ENCODE assay signal across 8 mouse cellular contexts in the genomic region with DNA sequence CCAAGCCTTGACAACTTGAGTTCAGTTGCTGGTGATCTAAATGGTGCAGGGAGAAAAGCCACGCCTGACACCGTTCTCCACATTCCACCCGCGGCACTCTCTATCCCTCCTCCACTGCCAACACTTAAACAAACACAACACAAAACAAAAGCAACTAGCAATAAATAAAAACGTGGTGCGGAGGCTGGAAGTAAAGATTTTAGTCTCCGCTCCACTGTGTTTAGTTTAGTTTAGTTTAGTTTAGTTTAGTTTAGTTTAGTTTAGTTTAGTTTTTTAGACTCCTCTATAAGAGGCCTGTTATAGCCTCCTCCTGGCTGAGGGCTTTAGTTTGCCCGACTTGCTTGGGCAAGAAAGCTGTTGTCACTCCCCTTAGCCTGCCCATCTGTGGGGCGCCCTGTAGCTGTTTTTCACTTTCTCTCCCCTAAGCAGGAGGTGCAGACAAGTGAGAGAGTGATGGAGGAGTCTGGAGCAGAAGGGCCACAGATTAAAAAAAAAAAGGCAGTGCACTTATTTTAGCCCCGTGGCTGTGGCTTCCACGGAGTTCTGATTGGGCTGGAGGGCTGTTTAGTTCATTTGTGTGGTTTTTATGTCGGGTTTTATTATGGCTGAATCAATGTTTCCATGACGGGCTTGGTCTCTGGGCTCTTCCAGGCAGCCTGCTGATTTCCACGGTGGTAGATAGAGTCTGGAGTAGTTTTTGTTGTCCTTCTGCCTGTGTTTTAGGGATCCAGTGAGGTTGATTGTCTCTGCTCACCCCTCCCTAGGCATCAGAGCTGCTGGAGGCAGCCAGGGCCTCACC. TPM values are rescaled to one million over a fixed set of nuclear protein-coding genes. Genes with fewer than 3 reads are reported as not detected.
DNase-seq lines count a peak whose midpoint lies in the region; ATAC-seq and TF ChIP-seq lines count a peak whose summit lies in the region.

No protein-coding gene starts in this region.

- H3K36me3 ChIP-seq in kidney, embryonic 14.5 days (ENCODE audit: control insufficient read depth, insufficient read depth, low read length) = no peaks in the 10 kb centered on the region
- peaks cover 5% of the 10 kb centered on the region; the same call in 1 of the 2 replicates for H3K36me3 ChIP-seq in embryonic facial prominence, embryonic 13.5 days
- H3K36me3 ChIP-seq in myocyte (ENCODE audit: control insufficient read depth, insufficient read depth) = no peaks in the 10 kb centered on the region

- peaks cover 3% of the 10 kb centered on the region; the same call in 1 of the 2 replicates for H3K4me1 ChIP-seq in kidney, embryonic 14.5 days (ENCODE audit: control insufficient read depth, insufficient read depth, low read length)
- H3K4me1 ChIP-seq in embryonic facial prominence, embryonic 13.5 days = peaks cover 35% of the 10 kb centered on the region

- peak overlapping the region; percentile 69 for H3K4me2 ChIP-seq in kidney, embryonic 14.5 days (replicated peaks; ENCODE audit: low read depth, low read length)
- H3K4me2 ChIP-seq in embryonic facial prominence, embryonic 13.5 days = peak overlapping the region; percentile 79
- peak overlapping the region; percentile 86 for H3K4me2 ChIP-seq in myocyte (ENCODE audit: low read depth)

- H3K27ac ChIP-seq in kidney, embryonic 14.5 days (ENCODE audit: low read depth, low read length) = peak overlapping the region; percentile 30; the same call in 1 of the 2 replicates
- peak overlapping the region; percentile 92 for H3K27ac ChIP-seq in embryonic facial prominence, embryonic 13.5 days

- no peaks in the 10 kb centered on the region for H3K27me3 ChIP-seq in kidney, embryonic 14.5 days (ENCODE audit: control insufficient read depth, insufficient read depth, low read length)
- no peaks in the 10 kb centered on the region for H3K27me3 ChIP-seq in embryonic facial prominence, embryonic 13.5 days
- no peaks in the 10 kb centered on the region for H3K27me3 ChIP-seq in myocyte (ENCODE audit: control insufficient read depth, insufficient read depth, insufficient read length)

- peak overlapping the region; percentile 34; the same call in 1 of the 2 replicates for H3K9ac ChIP-seq in kidney, embryonic 14.5 days (ENCODE audit: low read depth, low read length)
- H3K9ac ChIP-seq in embryonic facial prominence, embryonic 13.5 days = peak overlapping the region; percentile 84

- H3K79me2 ChIP-seq in myocyte (ENCODE audit: control insufficient read depth, insufficient read depth) = peaks cover 33% of the 10 kb centered on the region

- peak overlapping the region; percentile 59 for H3ac ChIP-seq in myocyte (ENCODE audit: control insufficient read depth, insufficient read length)

- no peaks in the 10 kb centered on the region for H3K9me3 ChIP-seq in kidney, embryonic 14.5 days (ENCODE audit: control insufficient read depth, low read length)
- no peaks in the 10 kb centered on the region for H3K9me3 ChIP-seq in embryonic facial prominence, embryonic 13.5 days

- WGBS in kidney, embryonic 14.5 days = 19% methylated on average over 14 of the region's 14 CpGs
- WGBS in embryonic facial prominence, embryonic 13.5 days = 21% methylated on average over 14 of the region's 14 CpGs

- H3K4me3 ChIP-seq in kidney, embryonic 14.5 days (ENCODE audit: low read length) = peak overlapping the region; percentile 67
- peak overlapping the region; percentile 68 for H3K4me3 ChIP-seq in embryonic facial prominence, embryonic 13.5 days
- peak overlapping the region; percentile 75 for H3K4me3 ChIP-seq in myocyte

- ATAC-seq in kidney, embryonic 14.5 days (ENCODE audit: low FRiP score, low TSS enrichment) = no peak
- peak; percentile 53; the same call in 1 of the 2 replicates for ATAC-seq in embryonic facial prominence, embryonic 13.5 days (ENCODE audit: insufficient number of reproducible peaks, insufficient read depth, low FRiP score, low TSS enrichment, low read depth)

- no peak for DNase-seq in kidney, adult 18-20 months
- DNase-seq in induced T-regulatory cell, adult 2 months (ENCODE audit: low read depth) = peak; percentile 65
- no peak for DNase-seq in urinary bladder, postnatal 10 days (ENCODE audit: low spot score)
- DNase-seq in urinary bladder, postnatal 36 days (ENCODE audit: low spot score in 2 of 2) = no peak
- no peak for DNase-seq in cerebellum, postnatal 14 days

- no peak for TF ChIP-seq POLR2A in myocyte (IDR thresholded peaks at IDR 0.05; ENCODE audit: insufficient read length, low read depth)

TF ChIP-seq in myocyte, 11 proteins besides CTCF, POLR2A, EP300 and RAD21:
- TF ChIP-seq REST (IDR thresholded peaks at IDR 0.05; ENCODE audit: insufficient read depth, insufficient read length) (no peak), USF1 (IDR thresholded peaks at IDR 0.05; ENCODE audit: low read depth) (no peak), CEBPB (IDR thresholded peaks at IDR 0.05; ENCODE audit: insufficient read depth, poor library complexity, severe bottlenecking) (no peak), TCF12 (IDR thresholded peaks at IDR 0.05; ENCODE audit: insufficient read depth, poor library complexity, severe bottlenecking) (no peak), MAX (IDR thresholded peaks at IDR 0.05; ENCODE audit: low read depth) (no peak), E2F4 (IDR thresholded peaks at IDR 0.05; ENCODE audit: insufficient read depth) (no peak), MYOG (IDR thresholded peaks at IDR 0.05; ENCODE audit: control insufficient read depth in 1 of 3, insufficient read depth in 1 of 3, insufficient read length in 2 of 3, low read depth in 2 of 3) (no peak), TCF3 (IDR thresholded peaks at IDR 0.05; ENCODE audit: insufficient read length, low read depth) (no peak), MYOD1 (IDR thresholded peaks at IDR 0.05; ENCODE audit: control insufficient read depth in 1 of 3, insufficient read length in 2 of 3, low read depth in 2 of 3) (no peak), SRF (IDR thresholded peaks at IDR 0.05; ENCODE audit: control insufficient read depth, insufficient read length, low read depth) (no peak), POLR2AphosphoS2 (IDR thresholded peaks at IDR 0.05; ENCODE audit: insufficient read length, low read depth) (no peak)
TF ChIP-seq in myocyte: peak in this region for 0.

RNA-seq across cellular contexts. Expression of a gene that starts 1.3 kb away (rescaled TPM):
- 7.8 and 11.5 TPM in 2 replicates for polyA plus RNA-seq in kidney, embryonic 14.5 days (2014; fragmentation: Nextera tagmentation; extraction: Ambion mirVana)
- 8.2 and 9.6 TPM in 2 replicates for polyA plus RNA-seq in embryonic facial prominence, embryonic 13.5 days (2015; fragmentation: Nextera tagmentation; extraction: Ambion mirVana)
- polyA plus RNA-seq in myocyte (2012; fragmentation: generic; extraction: Trizol) = 16.6 TPM
